Mouse (Mus musculus) heart, postnatal 0 days (tissue): ENCODE measurements around the gene Slc30a4.

Experiments
- CTCF ChIP-seq: IDR thresholded peaks from 2 replicates; pipeline ENCODE4 v1.5.1; 2016; ENCODE audit warnings: antibody characterized with exemption, control low read depth, low read depth
- EP300 ChIP-seq: IDR thresholded peaks from 2 replicates; pipeline ENCODE4 v1.6.1; 2016; ENCODE audit warnings: antibody characterized with exemption, low read depth

DNA sequence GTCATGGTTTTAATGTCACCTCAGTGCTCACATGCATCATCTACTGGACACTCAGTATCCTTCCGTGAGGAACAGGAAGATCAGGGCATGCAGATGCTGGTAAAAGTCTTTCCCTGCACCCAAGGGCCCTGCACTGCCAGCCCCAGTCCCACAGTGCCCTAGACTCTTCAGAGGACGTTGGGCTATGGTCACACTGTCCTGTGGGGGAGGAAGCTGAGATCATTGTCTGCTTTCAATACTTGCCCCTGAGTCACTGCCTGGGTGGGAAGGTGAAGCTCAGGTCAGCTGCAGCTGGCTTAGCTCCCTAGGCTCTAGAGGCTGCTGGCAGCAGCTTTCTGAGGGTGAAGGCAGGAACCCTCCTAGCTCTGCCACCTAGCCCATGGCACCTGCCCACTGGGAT, 46.4 kb downstream of the Slc30a4 start:
- TF ChIP-seq CTCF = no peak
- no peak for TF ChIP-seq EP300
